Mouse (Mus musculus): ENCODE results near the gene Sugp1. TPM values are rescaled to one million over a fixed set of nuclear protein-coding genes. Genes with fewer than 3 reads are reported as not detected.
A peak's percentile ranks its signal among the peaks of the same experiment; 100 is the strongest.
"Not testable (repeated sequence)": the region's sequence is repeated elsewhere in the genome, so short reads cannot be mapped to it uniquely, and the experiment has no call there.

Gene Sugp1
- polyA plus RNA-seq, 1 experiment from 2014 or later, result 50.7 TPM

DNA sequence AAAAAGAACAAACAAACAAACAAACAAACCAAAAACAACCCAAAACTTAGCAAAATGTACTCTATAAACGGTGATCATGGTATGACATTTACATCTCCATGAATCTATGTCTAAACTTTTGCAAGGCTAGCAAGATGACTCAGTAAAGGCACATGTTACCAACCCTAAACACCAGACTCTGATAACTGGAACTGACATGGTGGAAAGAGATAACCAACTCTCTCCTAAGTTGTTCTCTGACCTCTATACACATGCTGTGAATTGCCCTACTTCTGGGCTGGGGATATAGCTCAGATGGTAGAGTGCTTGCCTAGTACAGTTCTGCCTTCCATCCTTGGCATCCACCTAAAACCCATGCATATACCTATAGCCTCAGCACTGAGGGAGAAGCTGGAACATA lies 4.6 kb upstream of the Sugp1 start:
- Histone ChIP-seq H3K4me3 (ENCODE audit: low read length) (no peak overlapping the region), H3K4me2 (replicated peaks; ENCODE audit: low read depth, low read length) (no peak overlapping the region), H3K27me3 (ENCODE audit: insufficient read depth, low read length) (no peaks in the 10 kb centered on the region), H3K9me3 (ENCODE audit: low read length) (no peaks in the 10 kb centered on the region), H3K4me1 (ENCODE audit: insufficient read depth, low read length) (peaks cover 22% of the 10 kb centered on the region), H3K36me3 (ENCODE audit: insufficient read depth, low read length) (no peaks in the 10 kb centered on the region), H3K27ac (ENCODE audit: low read length) (no peak overlapping the region), H3K9ac (replicated peaks; ENCODE audit: low read length) (no peak overlapping the region)
- 91% methylated on average over 1 of the region's 1 CpGs for WGBS
- ATAC-seq (ENCODE audit: low FRiP score, low TSS enrichment), result no peak

DNA sequence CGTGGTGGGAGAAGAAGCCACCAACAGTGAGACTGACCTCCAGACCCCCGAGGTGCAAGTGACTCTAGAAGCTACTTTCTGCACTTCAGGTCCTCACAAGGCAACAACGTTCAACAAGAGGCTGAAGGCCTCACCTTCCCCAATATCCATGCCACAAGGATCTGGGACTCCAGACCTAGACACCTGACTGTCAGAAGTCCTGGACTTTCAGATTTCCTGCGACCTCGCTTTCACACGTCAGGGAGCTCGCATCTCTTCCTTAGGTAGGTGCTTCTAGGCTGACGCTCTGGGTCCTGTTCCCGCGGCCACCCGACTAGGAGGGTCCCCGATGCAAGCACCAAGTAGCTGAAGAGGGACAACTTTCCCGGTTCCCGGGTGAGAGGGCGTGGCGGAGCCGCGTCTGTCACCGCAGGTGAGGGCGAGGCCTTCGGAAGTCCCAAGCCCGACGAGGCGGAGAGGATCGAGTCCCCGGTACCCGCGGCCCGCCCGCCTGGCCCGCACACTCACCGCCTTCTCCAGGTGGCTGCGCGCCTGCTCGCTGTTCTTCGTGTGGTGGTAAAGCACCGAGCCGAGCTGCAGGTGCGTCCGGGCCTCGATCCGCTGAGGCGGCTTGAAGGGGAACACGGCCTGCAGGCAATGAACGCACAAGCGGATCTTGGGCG lies 597 bp upstream of the Sugp1 start:
- peak; percentile 34 for ATAC-seq (ENCODE audit: low FRiP score, low TSS enrichment)
- H3K36me3 ChIP-seq (ENCODE audit: insufficient read depth, low read length), result no peaks in the 10 kb centered on the region
- peaks cover 32% of the 10 kb centered on the region for H3K4me1 ChIP-seq (ENCODE audit: insufficient read depth, low read length)
- no peaks in the 10 kb centered on the region for H3K9me3 ChIP-seq (ENCODE audit: low read length)
- peak overlapping the region; percentile 93 for H3K4me3 ChIP-seq (ENCODE audit: low read length)
- WGBS, result under 1% methylated on average over 47 of the region's 47 CpGs
- no peaks in the 10 kb centered on the region for H3K27me3 ChIP-seq (ENCODE audit: insufficient read depth, low read length)
- H3K27ac ChIP-seq (ENCODE audit: low read length), result no peak overlapping the region
- peak overlapping the region; percentile 84 for H3K4me2 ChIP-seq (replicated peaks; ENCODE audit: low read depth, low read length)
- H3K9ac ChIP-seq (replicated peaks; ENCODE audit: low read length), result peak overlapping the region; percentile 81

DNA sequence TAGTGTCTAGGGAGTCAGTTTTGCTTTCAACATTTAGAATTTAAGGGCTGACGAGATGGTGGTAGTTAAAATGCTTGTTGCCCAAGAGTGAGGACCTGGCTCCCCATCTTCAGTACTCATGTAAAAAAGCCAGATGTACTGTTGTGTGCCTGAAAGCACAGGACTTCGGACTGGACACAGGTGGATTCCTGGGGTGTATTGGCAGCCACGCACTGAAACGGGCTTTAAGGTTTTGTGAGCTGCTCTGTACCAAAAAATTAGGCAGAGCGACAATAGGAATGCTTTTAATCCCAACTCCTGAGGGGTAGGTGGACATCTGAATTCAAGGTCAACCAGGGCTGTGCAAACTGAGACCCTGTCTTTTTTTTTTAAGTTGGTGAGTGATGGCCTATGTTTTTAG lies 1.4 kb downstream of the Sugp1 start:
- 88% methylated on average over 5 of the region's 5 CpGs for WGBS
- Histone ChIP-seq H3K27ac (ENCODE audit: low read length) (no peak overlapping the region), H3K4me2 (replicated peaks; ENCODE audit: low read depth, low read length) (peak overlapping the region; percentile 77), H3K4me1 (ENCODE audit: insufficient read depth, low read length) (peaks cover 32% of the 10 kb centered on the region), H3K36me3 (ENCODE audit: insufficient read depth, low read length) (no peaks in the 10 kb centered on the region; the same call in 1 of the 2 replicates), H3K4me3 (ENCODE audit: low read length) (peak overlapping the region; percentile 93; the same call in 1 of the 2 replicates), H3K9me3 (ENCODE audit: low read length) (no peaks in the 10 kb centered on the region), H3K27me3 (ENCODE audit: insufficient read depth, low read length) (no peaks in the 10 kb centered on the region), H3K9ac (replicated peaks; ENCODE audit: low read length) (peak overlapping the region; percentile 81; the same call in 1 of the 2 replicates)
- ATAC-seq (ENCODE audit: low FRiP score, low TSS enrichment), result no peak

DNA sequence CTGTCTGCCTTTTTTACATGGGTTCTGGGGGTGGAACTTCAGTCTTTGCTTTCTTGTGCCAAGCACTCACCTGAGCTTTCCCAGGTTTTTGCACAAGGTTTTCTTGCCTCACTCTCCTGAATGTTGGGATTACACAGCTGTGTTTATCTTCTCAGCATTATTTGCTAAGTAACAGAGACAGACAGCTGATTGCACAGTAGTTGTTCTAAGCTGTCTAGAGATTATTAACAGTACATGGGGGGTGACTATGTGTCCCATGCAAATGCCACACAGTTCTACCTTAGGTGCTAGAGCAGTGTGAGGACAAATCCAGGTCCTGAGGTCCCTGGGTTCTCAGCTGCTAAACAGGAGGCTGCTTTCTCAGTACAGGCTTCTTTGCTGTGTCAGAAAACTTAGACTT lies 7.0 kb downstream of the Sugp1 start:
- Histone ChIP-seq H3K36me3 (ENCODE audit: insufficient read depth, low read length) (peaks cover 40% of the 10 kb centered on the region), H3K4me3 (ENCODE audit: low read length) (no peak overlapping the region), H3K4me1 (ENCODE audit: insufficient read depth, low read length) (no peaks in the 10 kb centered on the region), H3K9me3 (ENCODE audit: low read length) (no peaks in the 10 kb centered on the region), H3K27me3 (ENCODE audit: insufficient read depth, low read length) (no peaks in the 10 kb centered on the region), H3K4me2 (replicated peaks; ENCODE audit: low read depth, low read length) (no peak overlapping the region), H3K27ac (ENCODE audit: low read length) (no peak overlapping the region), H3K9ac (replicated peaks; ENCODE audit: low read length) (no peak overlapping the region)
- no peak for ATAC-seq (ENCODE audit: low FRiP score, low TSS enrichment)

DNA sequence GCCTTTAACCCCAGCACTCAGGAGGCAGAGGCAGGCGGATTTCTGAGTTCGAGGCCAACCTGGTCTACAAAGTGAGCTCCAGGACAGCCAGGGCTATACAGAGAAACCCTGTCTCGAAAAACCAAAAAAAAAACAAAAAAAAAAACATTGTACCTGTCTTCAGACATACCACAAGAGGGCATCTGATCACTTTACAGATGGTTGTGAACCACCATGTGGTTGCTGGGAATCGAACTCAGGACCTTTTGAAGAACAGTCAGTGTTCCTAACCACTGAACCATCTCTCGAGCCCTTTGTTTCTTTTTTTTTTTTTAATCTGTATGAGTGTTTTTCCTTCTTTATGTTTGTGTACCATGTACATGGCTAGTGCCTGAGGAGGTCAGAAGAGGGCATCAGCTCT lies 7.8 kb downstream of the Sugp1 start:
- WGBS, result 93% methylated on average over 5 of the region's 5 CpGs
- peaks cover 48% of the 10 kb centered on the region for H3K36me3 ChIP-seq (ENCODE audit: insufficient read depth, low read length)
- H3K4me3 ChIP-seq (ENCODE audit: low read length), result not testable (repeated sequence)

DNA sequence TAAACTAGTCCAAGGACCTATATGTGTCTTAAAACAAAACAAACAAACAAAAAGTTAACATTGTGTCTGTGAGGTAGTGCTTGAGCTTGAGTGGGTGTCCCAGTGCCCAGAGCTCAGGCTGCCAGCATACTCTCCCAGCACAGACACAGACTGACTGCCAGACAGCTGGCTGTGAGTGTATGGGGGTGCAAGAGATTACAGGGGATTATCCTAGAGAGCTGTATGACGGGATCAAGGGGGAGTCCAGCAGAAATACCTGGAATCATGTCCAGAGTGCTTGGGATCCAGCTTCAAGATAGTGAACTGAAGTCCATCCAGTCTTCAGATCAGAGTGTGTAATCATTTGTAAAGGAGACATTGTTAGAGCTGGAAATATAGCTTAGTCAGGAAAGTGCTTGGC lies 15.1 kb downstream of the Sugp1 start:
- Histone ChIP-seq H3K4me3 (ENCODE audit: low read length) (no peak overlapping the region), H3K9ac (replicated peaks; ENCODE audit: low read length) (no peak overlapping the region), H3K27ac (ENCODE audit: low read length) (no peak overlapping the region), H3K27me3 (ENCODE audit: insufficient read depth, low read length) (no peaks in the 10 kb centered on the region), H3K9me3 (ENCODE audit: low read length) (no peaks in the 10 kb centered on the region), H3K36me3 (ENCODE audit: insufficient read depth, low read length) (peaks cover 65% of the 10 kb centered on the region), H3K4me2 (replicated peaks; ENCODE audit: low read depth, low read length) (no peak overlapping the region), H3K4me1 (ENCODE audit: insufficient read depth, low read length) (no peaks in the 10 kb centered on the region)
- whole genome bisulfite sequencing, result 92% methylated on average over 1 of the region's 1 CpGs
- ATAC-seq (ENCODE audit: low FRiP score, low TSS enrichment), result no peak

More for the DNA sequence above, 7.8 kb downstream of the Sugp1 start:
- not testable (repeated sequence) for H3K4me1 ChIP-seq (ENCODE audit: insufficient read depth, low read length); ATAC-seq (ENCODE audit: low FRiP score, low TSS enrichment); H3K4me2 ChIP-seq (replicated peaks; ENCODE audit: low read depth, low read length); H3K27me3 ChIP-seq (ENCODE audit: insufficient read depth, low read length); H3K9me3 ChIP-seq (ENCODE audit: low read length); H3K9ac ChIP-seq (replicated peaks; ENCODE audit: low read length); H3K27ac ChIP-seq (ENCODE audit: low read length)

DNA sequence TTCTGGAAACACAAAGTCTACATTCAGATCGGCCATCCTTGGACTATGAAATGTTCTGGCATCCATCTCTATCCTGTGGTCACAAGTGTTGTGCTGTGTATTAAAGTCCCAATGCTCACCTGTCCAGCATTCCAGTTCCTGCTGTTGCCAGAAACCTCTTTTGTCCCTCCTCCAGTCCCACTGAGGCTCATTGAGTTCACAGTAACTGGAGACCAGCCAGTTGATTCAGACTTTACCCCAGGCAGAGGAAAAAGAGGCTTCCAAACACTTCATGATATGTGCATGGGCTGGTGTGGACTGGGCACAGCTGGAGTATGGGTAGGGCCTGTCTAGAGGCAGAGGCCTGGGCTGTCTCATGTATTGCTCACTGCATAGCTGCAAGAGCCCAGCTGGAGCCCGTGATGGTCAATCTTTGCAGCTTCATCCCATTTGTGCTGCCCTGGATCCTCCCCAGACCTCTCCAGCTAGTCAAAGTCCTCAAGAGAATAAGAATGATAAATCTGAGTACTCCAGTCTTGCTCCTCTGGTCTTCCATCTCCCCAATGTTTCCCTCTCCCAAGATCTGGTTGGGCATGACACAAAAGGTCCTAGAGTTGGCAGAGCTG lies 29.3 kb downstream of the Sugp1 start:
- peaks cover 37% of the 10 kb centered on the region for H3K36me3 ChIP-seq (ENCODE audit: insufficient read depth, low read length)
- H3K27ac ChIP-seq (ENCODE audit: low read length), result no peak overlapping the region
- no peak for ATAC-seq (ENCODE audit: low FRiP score, low TSS enrichment)
- H3K4me1 ChIP-seq (ENCODE audit: insufficient read depth, low read length), result peaks cover 9% of the 10 kb centered on the region
- H3K4me2 ChIP-seq (replicated peaks; ENCODE audit: low read depth, low read length), result peak overlapping the region; percentile 54
- no peaks in the 10 kb centered on the region for H3K27me3 ChIP-seq (ENCODE audit: insufficient read depth, low read length)
- no peak overlapping the region for H3K9ac ChIP-seq (replicated peaks; ENCODE audit: low read length)
- H3K4me3 ChIP-seq (ENCODE audit: low read length), result no peak overlapping the region
- H3K9me3 ChIP-seq (ENCODE audit: low read length), result no peaks in the 10 kb centered on the region
- 78% methylated on average over 2 of the region's 2 CpGs for WGBS

DNA sequence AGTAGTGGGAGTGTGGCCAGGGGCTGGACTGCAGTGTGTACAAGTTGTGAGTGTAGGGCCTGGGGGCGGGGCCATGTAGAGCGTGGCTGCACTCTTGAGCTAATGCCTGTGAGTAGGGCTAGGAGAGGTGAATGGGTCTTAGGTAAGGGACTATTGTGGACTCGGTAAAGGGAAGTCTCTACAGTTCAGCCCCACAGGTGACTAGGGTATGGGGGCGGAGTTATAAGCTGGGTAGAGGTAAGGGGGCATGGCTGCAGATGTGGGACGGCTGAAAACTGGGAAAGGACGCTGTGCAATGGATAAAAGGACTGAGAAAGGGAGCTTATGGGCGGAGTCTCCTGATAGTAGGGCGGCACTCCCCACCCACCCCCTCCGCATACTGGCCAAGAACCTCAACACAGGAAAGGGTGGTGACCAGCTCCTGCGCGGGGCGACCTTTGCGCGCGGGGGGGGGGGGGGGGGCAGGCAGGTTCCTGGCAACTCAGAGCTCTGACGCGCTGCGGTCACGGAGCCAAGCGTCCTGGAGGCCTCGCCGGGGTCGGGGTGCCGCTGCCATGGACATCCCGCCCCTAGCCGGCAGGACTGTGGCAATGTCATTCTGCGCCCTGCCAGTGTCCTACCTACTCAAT lies 29.9 kb downstream of the Sugp1 start, which contains the start of gene Tm6sf2:
TSS of gene Tm6sf2 (plus strand) at position 484 of the 629 bp plus-strand sequence.
- Histone ChIP-seq H3K36me3 (ENCODE audit: insufficient read depth, low read length) (peaks cover 33% of the 10 kb centered on the region), H3K4me3 (ENCODE audit: low read length) (peak within 1 kb of the TSS; percentile 33), H3K9ac (replicated peaks; ENCODE audit: low read length) (peak within 1 kb of the TSS; percentile 42; the same call in 1 of the 2 replicates), H3K9me3 (ENCODE audit: low read length) (no peaks in the 10 kb centered on the region), H3K27ac (ENCODE audit: low read length) (no peak within 1 kb of the TSS), H3K27me3 (ENCODE audit: insufficient read depth, low read length) (no peaks in the 10 kb centered on the region), H3K4me2 (replicated peaks; ENCODE audit: low read depth, low read length) (peak within 1 kb of the TSS; percentile 54), H3K4me1 (ENCODE audit: insufficient read depth, low read length) (peaks cover 9% of the 10 kb centered on the region)
- peak; percentile 76 for ATAC-seq (ENCODE audit: low FRiP score, low TSS enrichment)
- WGBS, result 10% methylated on average over 17 of the region's 27 CpGs

DNA sequence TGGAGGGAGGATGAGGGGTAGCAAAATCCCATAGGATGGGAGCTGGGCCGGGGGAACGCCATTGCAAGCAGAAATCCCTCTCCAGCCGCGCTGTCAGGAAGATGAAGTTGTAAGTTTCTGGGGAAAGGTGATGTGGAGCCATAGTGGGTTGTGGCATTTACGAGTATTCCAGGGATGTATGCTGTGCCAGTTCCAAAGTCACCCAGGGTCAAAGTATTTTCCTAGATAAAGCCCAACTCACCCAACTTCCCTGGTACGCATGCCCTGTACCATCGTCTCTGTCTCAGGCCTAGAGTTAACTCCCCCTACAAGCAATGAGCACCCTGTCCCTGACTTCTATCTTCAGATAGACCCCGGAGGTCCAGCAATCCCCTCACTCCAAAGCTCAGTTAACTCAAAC lies 30.5 kb downstream of the Sugp1 start:
- 65% methylated on average over 8 of the region's 8 CpGs for WGBS
- peaks cover 29% of the 10 kb centered on the region for H3K36me3 ChIP-seq (ENCODE audit: insufficient read depth, low read length)
- H3K4me1 ChIP-seq (ENCODE audit: insufficient read depth, low read length), result peaks cover 9% of the 10 kb centered on the region
- H3K4me2 ChIP-seq (replicated peaks; ENCODE audit: low read depth, low read length), result peak overlapping the region; percentile 54
- H3K9ac ChIP-seq (replicated peaks; ENCODE audit: low read length), result peak overlapping the region; percentile 42; the same call in 1 of the 2 replicates
- no peak for ATAC-seq (ENCODE audit: low FRiP score, low TSS enrichment)
- H3K9me3 ChIP-seq (ENCODE audit: low read length), result no peaks in the 10 kb centered on the region
- H3K27ac ChIP-seq (ENCODE audit: low read length), result no peak overlapping the region
- H3K4me3 ChIP-seq (ENCODE audit: low read length), result peak overlapping the region; percentile 33
- no peaks in the 10 kb centered on the region for H3K27me3 ChIP-seq (ENCODE audit: insufficient read depth, low read length)

DNA sequence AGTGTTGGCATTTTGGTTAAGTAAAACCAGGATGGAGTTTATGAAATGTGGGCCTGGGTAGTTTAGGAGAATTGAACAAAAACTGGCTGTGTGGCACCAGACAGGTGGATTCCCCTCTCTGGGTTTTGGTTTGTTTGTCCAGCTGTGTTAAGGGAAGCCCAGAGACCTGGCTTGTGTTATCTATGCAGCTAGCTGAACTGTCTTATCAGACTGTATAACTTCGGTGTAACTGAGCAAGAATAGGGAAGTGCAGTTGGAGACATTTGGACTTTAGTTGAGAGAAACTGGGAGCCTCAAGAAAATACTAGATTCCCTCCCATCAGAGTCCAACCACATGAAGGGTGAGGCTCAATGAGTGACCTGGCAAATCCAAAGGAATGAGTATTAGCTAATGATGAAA lies 31.1 kb downstream of the Sugp1 start:
- Histone ChIP-seq H3K4me2 (replicated peaks; ENCODE audit: low read depth, low read length) (no peak overlapping the region), H3K9ac (replicated peaks; ENCODE audit: low read length) (no peak overlapping the region), H3K9me3 (ENCODE audit: low read length) (no peaks in the 10 kb centered on the region), H3K4me3 (ENCODE audit: low read length) (no peak overlapping the region), H3K4me1 (ENCODE audit: insufficient read depth, low read length) (peaks cover 9% of the 10 kb centered on the region), H3K36me3 (ENCODE audit: insufficient read depth, low read length) (peaks cover 29% of the 10 kb centered on the region), H3K27me3 (ENCODE audit: insufficient read depth, low read length) (no peaks in the 10 kb centered on the region), H3K27ac (ENCODE audit: low read length) (no peak overlapping the region)
- WGBS, result 95% methylated on average over 1 of the region's 1 CpGs
- ATAC-seq (ENCODE audit: low FRiP score, low TSS enrichment), result no peak

Measured in kidney, embryonic 16.5 days (tissue).